Mouse (Mus musculus) liver, adult 2 months (tissue): ENCODE results near the gene Cbr1. TPM values are rescaled to one million over a fixed set of nuclear protein-coding genes. Genes with fewer than 3 reads are reported as not detected.
A peak's percentile ranks its signal among the peaks of the same experiment; 100 is the strongest.

Experiments
- DNase-seq: peaks from one replicate; pipeline ENCODE4 v3.0.0-alpha.2; 2011; ENCODE audit warnings: low read depth, low spot score; ENCODE audit errors: extremely low read depth
- H3K27ac ChIP-seq: fragments of 200-500 bp; replicated peaks from 2 replicates; pipeline ENCODE4 v1.5.1; 2012; ENCODE audit warnings: low read depth, mild to moderate bottlenecking, control low read depth, inconsistent platforms, low read length; ENCODE audit not compliant: insufficient read depth
- H3K27me3 ChIP-seq: fragments of 200-500 bp; 2 replicates; pipeline ENCODE4 v1.6.1; 2012; ENCODE audit warnings: mild to moderate bottlenecking, moderate library complexity, low read length, inconsistent platforms; ENCODE audit not compliant: control insufficient read depth, insufficient read depth
- H3K36me3 ChIP-seq: fragments of 200-500 bp; 2 replicates; pipeline ENCODE4 v1.6.1; 2012; ENCODE audit warnings: low read length, inconsistent platforms; ENCODE audit not compliant: control insufficient read depth, insufficient read depth
- H3K4me1 ChIP-seq: fragments of 200-500 bp; 2 replicates; pipeline ENCODE4 v1.6.1; 2011; ENCODE audit warnings: low read length; ENCODE audit not compliant: control insufficient read depth, insufficient read depth
- H3K4me3 ChIP-seq: fragments of 200-500 bp; 2 replicates; pipeline ENCODE4 v1.5.1; 2011; ENCODE audit warnings: low read depth, mild to moderate bottlenecking, control low read depth, low read length, moderate library complexity; ENCODE audit not compliant: insufficient read depth
- H3K79me2 ChIP-seq: fragments of 200-500 bp; 2 replicates; pipeline ENCODE4 v1.6.1; 2012; ENCODE audit warnings: inconsistent platforms, mild to moderate bottlenecking, low read length, moderate library complexity; ENCODE audit not compliant: control insufficient read depth, insufficient read depth
- H3K9ac ChIP-seq: fragments of 200-500 bp; 2 replicates; pipeline ENCODE4 v1.6.1; 2012; ENCODE audit warnings: low read depth, mild to moderate bottlenecking, control low read depth, inconsistent platforms, low read length
- CTCF ChIP-seq: fragments of 200-500 bp; IDR thresholded peaks from 2 replicates; pipeline ENCODE4 v1.5.1; 2011; ENCODE audit warnings: low read depth, low read length, control low read depth
- POLR2A ChIP-seq: fragments of 200-500 bp; IDR thresholded peaks from 2 replicates; pipeline ENCODE4 v1.6.1; 2011; ENCODE audit warnings: low read length, control low read depth; ENCODE audit not compliant: insufficient read depth; ENCODE audit errors: extremely low read depth
- WGBS: fragments of 180-500 bp; shearing (Covaris S2); methylation state at CpG from one replicate; pipeline ENCODE4 v1.1.7; 2018; 5-methylcytosine and 5-hydroxymethylcytosine counted together
- polyA plus RNA-seq: library from polyadenylated mRNA; depleted of rRNA; stranded (reverse); fragments of >200 nt; gene quantifications from 2 replicates; pipeline ENCODE4 v1.2.3, GENCODE M21; 2012
- total RNA-seq: library from RNA; depleted of rRNA; stranded (reverse); fragments of >200 nt; gene quantifications from 2 replicates; pipeline ENCODE4 v1.2.3, GENCODE M21; 2014

Gene Cbr1
- total and polyA plus RNA-seq, 2 experiments = 126 to 194 TPM

DNA sequence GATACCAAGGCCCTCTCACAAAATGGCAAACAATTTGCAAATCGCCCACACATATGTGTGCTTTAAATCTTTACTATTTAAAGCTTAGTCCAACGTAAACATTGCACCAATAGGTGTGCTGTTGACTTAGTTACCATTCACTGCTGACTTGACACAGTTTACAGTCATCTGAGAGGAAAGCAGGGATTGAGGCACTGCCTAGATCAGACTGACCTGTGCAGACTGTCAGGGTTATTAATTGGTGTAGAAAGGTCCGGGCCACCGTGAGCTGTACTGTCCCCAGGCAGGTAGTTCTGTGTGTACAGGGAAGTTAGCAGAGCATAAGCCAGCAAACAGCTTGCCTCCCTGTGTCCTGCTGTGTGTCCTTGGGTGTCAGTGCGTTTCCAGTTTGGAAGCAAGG lies 30.1 kb upstream of the Cbr1 start:
- Histone ChIP-seq H3K27ac (no peak overlapping the region), H3K4me1 (no peaks in the 10 kb centered on the region), H3K4me3 (no peak overlapping the region), H3K27me3 (no peaks in the 10 kb centered on the region), H3K36me3 (no peaks in the 10 kb centered on the region), H3K79me2 (no peaks in the 10 kb centered on the region), H3K9ac (no peak overlapping the region)
- no peak for DNase-seq
- WGBS = 29% methylated on average over 5 of the region's 5 CpGs
- TF ChIP-seq POLR2A = no peak
- no peak for TF ChIP-seq CTCF

DNA sequence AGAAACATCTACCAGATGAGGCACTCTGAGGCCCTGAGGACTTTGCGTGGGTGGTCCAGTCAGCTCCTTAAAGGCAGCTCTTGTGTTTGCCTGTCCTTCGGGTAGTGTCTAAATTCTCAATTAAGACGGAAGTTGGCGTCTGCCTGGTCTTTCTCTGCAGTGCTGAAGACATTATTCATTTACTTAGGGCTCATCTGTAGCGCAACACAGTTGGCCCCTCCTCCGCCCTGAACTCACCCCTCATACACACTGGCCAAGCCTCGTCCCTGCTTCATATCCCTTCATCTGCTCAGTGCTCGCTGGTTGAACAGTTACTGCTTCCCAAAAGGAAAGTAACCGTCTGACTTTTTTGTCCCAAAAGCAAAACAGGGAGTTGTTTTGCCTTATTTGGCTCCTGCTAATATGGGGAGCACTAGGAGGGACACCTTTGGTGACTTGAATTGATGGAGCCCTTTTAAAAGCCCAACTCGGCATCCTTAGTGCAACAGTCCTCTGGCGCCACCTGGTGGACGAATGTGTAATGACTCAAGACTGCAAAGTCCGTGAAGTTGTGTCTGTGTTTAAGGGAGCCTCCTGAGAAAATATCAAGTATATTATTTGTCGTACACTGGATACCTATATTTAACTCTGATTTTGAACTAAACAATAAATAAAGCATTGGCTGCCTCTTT lies 29.1 kb upstream of the Cbr1 start:
- Histone ChIP-seq H3K4me3 (no peak overlapping the region), H3K9ac (no peak overlapping the region), H3K36me3 (no peaks in the 10 kb centered on the region), H3K27me3 (no peaks in the 10 kb centered on the region), H3K4me1 (no peaks in the 10 kb centered on the region), H3K79me2 (no peaks in the 10 kb centered on the region), H3K27ac (no peak overlapping the region)
- peak; percentile 77 for TF ChIP-seq CTCF
- TF ChIP-seq POLR2A = no peak
- 38% methylated on average over 14 of the region's 14 CpGs for whole genome bisulfite sequencing
- DNase-seq = peak; percentile 54

DNA sequence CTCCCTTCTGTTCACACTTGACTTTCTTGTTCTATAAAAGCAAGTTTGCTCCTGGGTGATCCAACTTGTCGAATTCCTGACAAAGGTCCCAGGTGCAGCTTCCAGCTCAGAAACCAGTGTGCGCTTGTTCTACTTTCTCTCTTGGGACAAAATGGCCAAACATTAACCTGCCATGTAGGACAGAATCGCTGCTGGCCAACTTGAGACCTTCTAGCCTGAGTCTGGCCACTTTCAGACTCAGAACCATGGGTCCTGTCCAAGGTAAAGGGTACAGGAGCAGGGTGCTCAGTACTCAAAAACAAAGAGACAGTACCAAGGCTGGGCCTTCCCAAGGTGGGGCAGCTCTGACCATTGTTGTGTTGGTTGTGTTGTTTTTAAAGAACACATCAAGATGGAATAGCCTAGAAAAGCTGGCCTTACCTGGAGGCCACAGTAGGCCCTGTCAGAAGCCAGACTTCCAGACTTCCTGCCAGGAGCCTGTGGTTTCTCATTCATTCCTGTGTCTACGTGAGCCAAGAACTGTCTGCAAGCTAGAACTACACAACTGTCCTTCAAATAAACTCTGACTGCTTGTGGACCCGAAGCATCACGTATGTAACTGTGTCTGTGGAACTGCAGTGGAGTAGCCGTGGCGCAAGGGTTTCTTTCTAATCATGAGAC lies 27.2 kb upstream of the Cbr1 start:
- TF ChIP-seq CTCF = no peak
- TF ChIP-seq POLR2A = no peak

DNA sequence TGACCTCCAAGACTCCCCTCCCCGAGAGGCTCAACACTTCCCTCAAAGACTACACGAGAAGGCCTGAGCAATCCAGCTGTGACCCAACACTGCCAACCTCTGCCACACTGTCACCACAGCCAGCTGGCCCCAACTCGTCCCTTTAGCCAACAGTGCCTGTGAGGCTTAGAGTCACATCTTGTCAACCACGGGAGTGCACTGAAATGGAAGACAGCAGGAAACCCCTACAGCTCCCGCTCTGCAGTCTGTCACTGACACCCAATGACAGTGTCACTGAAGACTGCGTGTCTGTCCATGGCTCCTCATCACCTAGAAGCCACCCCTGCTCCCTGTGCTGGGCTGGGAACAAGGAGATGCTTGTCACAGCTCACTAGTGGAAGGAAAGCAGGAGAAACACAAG lies 24.5 kb upstream of the Cbr1 start:
- TF ChIP-seq POLR2A (no peak), CTCF (no peak)
- DNase-seq = no peak
- no peak overlapping the region for H3K4me3 ChIP-seq
- no peaks in the 10 kb centered on the region for H3K27me3 ChIP-seq
- no peaks in the 10 kb centered on the region for H3K79me2 ChIP-seq
- no peak overlapping the region for H3K9ac ChIP-seq
- H3K36me3 ChIP-seq = peaks cover 1% of the 10 kb centered on the region; the same call in 1 of the 2 replicates
- 70% methylated on average over 6 of the region's 6 CpGs for WGBS
- no peak overlapping the region for H3K27ac ChIP-seq
- H3K4me1 ChIP-seq = no peaks in the 10 kb centered on the region

More for the DNA sequence above, 27.2 kb upstream of the Cbr1 start:
- Histone ChIP-seq H3K9ac (no peak overlapping the region), H3K27me3 (no peaks in the 10 kb centered on the region), H3K4me1 (no peaks in the 10 kb centered on the region), H3K27ac (no peak overlapping the region), H3K4me3 (no peak overlapping the region), H3K79me2 (no peaks in the 10 kb centered on the region), H3K36me3 (peaks cover 1% of the 10 kb centered on the region; the same call in 1 of the 2 replicates)
- WGBS = 70% methylated on average over 8 of the region's 8 CpGs
- DNase-seq = peak; percentile 60

DNA sequence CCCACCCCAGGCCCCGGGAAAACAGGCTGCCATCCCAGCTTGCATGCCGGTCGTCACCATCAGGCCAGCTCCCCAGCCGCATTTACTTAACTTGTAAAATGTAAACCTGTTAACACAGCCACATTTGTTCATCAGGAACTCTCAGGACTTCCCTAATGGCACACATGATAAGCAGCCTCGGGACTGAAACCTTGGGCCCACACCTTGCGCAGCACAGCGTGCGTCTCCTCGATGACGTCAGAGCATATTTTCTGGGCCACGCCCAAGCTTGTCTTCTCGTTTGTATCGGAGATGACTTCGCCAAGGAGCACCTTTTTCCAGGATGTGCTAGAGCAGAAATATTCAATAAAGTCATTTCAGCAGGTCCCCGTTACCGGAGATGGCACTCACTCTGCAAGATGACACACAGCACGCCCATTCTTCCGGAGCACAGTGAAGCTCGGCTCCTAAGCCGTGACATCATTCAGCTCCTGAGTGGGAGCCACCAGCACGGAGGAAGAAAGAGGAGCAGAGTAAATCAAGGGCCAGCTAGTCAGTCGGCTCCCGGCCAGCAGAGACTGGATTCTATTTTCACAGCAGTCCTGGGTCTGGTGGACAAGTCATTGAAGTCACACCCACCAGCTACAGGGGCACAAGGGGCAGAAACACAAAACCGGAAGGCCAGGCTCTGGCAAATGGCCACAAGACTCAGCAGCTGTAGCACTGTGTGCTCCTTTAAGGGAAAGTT lies 20.5 kb upstream of the Cbr1 start:
- H3K27ac ChIP-seq = no peak overlapping the region
- H3K4me3 ChIP-seq = no peak overlapping the region
- WGBS = 94% methylated on average over 24 of the region's 24 CpGs
- TF ChIP-seq CTCF (no peak), POLR2A (no peak)
- H3K9ac ChIP-seq = no peak overlapping the region
- H3K4me1 ChIP-seq = peaks cover 14% of the 10 kb centered on the region
- DNase-seq = no peak
- no peaks in the 10 kb centered on the region for H3K27me3 ChIP-seq
- peaks cover 1% of the 10 kb centered on the region; the same call in 1 of the 2 replicates for H3K36me3 ChIP-seq
- 0 out of 2 replicates have a peak, but pooled peaks cover 3% of the 10 kb centered on the region for H3K79me2 ChIP-seq
